10 mouse cellular contexts compared by ENCODE assay signal in genomic region chr5:22031653-22032052, GRCm38 (mm10).
DNase-seq lines count a peak whose midpoint lies in the region; ATAC-seq and TF ChIP-seq lines count a peak whose summit lies in the region.
"Had no signal": no experiment of that assay in that cellular context is flagged by ENCODE, and none has a peak within 500 bp of the region (broad histone marks: within the 10 kb centered on the region; RNA-seq: fewer than 3 reads in every experiment).

No protein-coding gene starts in this region.

- H3K4me2 ChIP-seq in embryonic facial prominence, embryonic 11.5 days (ENCODE audit: low read depth, low read length): no peak overlapping the region
- H3K4me2 ChIP-seq in neural tube, embryonic 15.5 days: no peak overlapping the region
- H3K4me2 ChIP-seq: limb, embryonic 15.5 days had no signal

- no peaks in the 10 kb centered on the region for H3K36me3 ChIP-seq in embryonic facial prominence, embryonic 11.5 days (replicated peaks; ENCODE audit: control insufficient read depth, insufficient read depth, low read depth, low read length)
- no peaks in the 10 kb centered on the region for H3K36me3 ChIP-seq in neural tube, embryonic 15.5 days
- H3K36me3 ChIP-seq: limb, embryonic 15.5 days had no signal

- no peaks in the 10 kb centered on the region for H3K9me3 ChIP-seq in embryonic facial prominence, embryonic 11.5 days (replicated peaks; ENCODE audit: control insufficient read depth, low read length)
- H3K9me3 ChIP-seq in neural tube, embryonic 15.5 days (replicated peaks): no peaks in the 10 kb centered on the region
- H3K9me3 ChIP-seq: limb, embryonic 15.5 days had no signal

- no peak for TF ChIP-seq POLR2A in cerebellum, adult 2 months (IDR thresholded peaks at IDR 0.05; ENCODE audit: borderline replicate concordance, insufficient read depth, low read length)

- H3K4me1 ChIP-seq in embryonic facial prominence, embryonic 11.5 days (ENCODE audit: control insufficient read depth, insufficient read depth, low read length): no peaks in the 10 kb centered on the region
- peaks cover 13% of the 10 kb centered on the region for H3K4me1 ChIP-seq in neural tube, embryonic 15.5 days
- H3K4me1 ChIP-seq in cerebellum, adult 2 months (ENCODE audit: control insufficient read depth, insufficient read depth, low read length): no peaks in the 10 kb centered on the region
- H3K4me1 ChIP-seq: limb, embryonic 15.5 days had no signal

- H3K27me3 ChIP-seq in embryonic facial prominence, embryonic 11.5 days (ENCODE audit: control insufficient read depth, insufficient read depth, low read length): no peaks in the 10 kb centered on the region
- H3K27me3 ChIP-seq in neural tube, embryonic 15.5 days (replicated peaks): no peaks in the 10 kb centered on the region
- no peaks in the 10 kb centered on the region for H3K27me3 ChIP-seq in cerebellum, adult 2 months (ENCODE audit: control insufficient read depth, insufficient read depth, low read length)
- H3K27me3 ChIP-seq: limb, embryonic 15.5 days had no signal

- WGBS in embryonic facial prominence, embryonic 11.5 days: 10% methylated on average over 7 of the region's 7 CpGs
- WGBS in neural tube, embryonic 15.5 days: 18% methylated on average over 7 of the region's 7 CpGs
- WGBS in cerebellum, adult 2 months: 56% methylated on average over 7 of the region's 7 CpGs

- no peak overlapping the region for H3K27ac ChIP-seq in embryonic facial prominence, embryonic 11.5 days (replicated peaks; ENCODE audit: low read depth, low read length)
- H3K27ac ChIP-seq in neural tube, embryonic 15.5 days (replicated peaks): no peak overlapping the region
- no peak overlapping the region for H3K27ac ChIP-seq in cerebellum, adult 2 months (ENCODE audit: insufficient read depth, low read length)
- H3K27ac ChIP-seq: limb, embryonic 15.5 days had no signal

- peak; percentile 2 for DNase-seq in kidney, postnatal 14 days
- DNase-seq in kidney, postnatal 4 days: no peak
- DNase-seq in embryonic facial prominence, embryonic 11.5 days (ENCODE audit: low spot score): peak; percentile 36
- peak; percentile 33 for DNase-seq in hindlimb bud, embryonic 11.5 days (ENCODE audit: extremely low spot score, low read depth, low spot score)
- no peak for DNase-seq in cerebellum, adult 2 months
- DNase-seq in c-Kit-positive CD71-positive TER-119-positive erythroid progenitor cells, embryonic 14.5 days (ENCODE audit: low spot score): no peak
- DNase-seq in ovary, postnatal 10 days (ENCODE audit: low spot score): no peak
- DNase-seq: thymus, postnatal 4 days had no signal

- no peak for TF ChIP-seq CTCF in cerebellum, adult 2 months (IDR thresholded peaks at IDR 0.05; ENCODE audit: borderline replicate concordance, insufficient read depth, low read depth, low read length)

- no peak overlapping the region for H3K4me3 ChIP-seq in embryonic facial prominence, embryonic 11.5 days (ENCODE audit: low read depth, low read length)
- no peak overlapping the region for H3K4me3 ChIP-seq in neural tube, embryonic 15.5 days (replicated peaks)
- H3K4me3 ChIP-seq in cerebellum, adult 2 months (replicated peaks; ENCODE audit: insufficient read depth, low read depth, low read length): no peak overlapping the region
- H3K4me3 ChIP-seq: limb, embryonic 15.5 days had no signal

- no peak overlapping the region for H3K9ac ChIP-seq in embryonic facial prominence, embryonic 11.5 days (replicated peaks; ENCODE audit: low read length)
- no peak overlapping the region for H3K9ac ChIP-seq in neural tube, embryonic 15.5 days (replicated peaks)
- H3K9ac ChIP-seq: limb, embryonic 15.5 days had no signal

- peak; percentile 69 for ATAC-seq in embryonic facial prominence, embryonic 11.5 days (replicated peaks; ENCODE audit: insufficient number of reproducible peaks, low FRiP score, low TSS enrichment, low read depth)
- peak; percentile 62 for ATAC-seq in neural tube, embryonic 15.5 days (ENCODE audit: low FRiP score)

Comparison
In these comparisons a context has a peak if more than half of its experiments do, and no peak if none do; other contexts are left out.
1. DNase-seq: peak in kidney, postnatal 14 days (single experiment), embryonic facial prominence, embryonic 11.5 days (single experiment) and hindlimb bud, embryonic 11.5 days (single experiment); none in kidney, postnatal 4 days (0 of 2), cerebellum, adult 2 months (0 of 2), c-Kit-positive CD71-positive TER-119-positive erythroid progenitor cells, embryonic 14.5 days (single experiment) and ovary, postnatal 10 days (single experiment).